Mouse (Mus musculus): Measurements from ENCODE around the gene Cdr2l. TPM values are rescaled to one million over a fixed set of nuclear protein-coding genes. Genes with fewer than 3 reads are reported as not detected.
A peak's percentile ranks its signal among the peaks of the same experiment; 100 is the strongest.

Cdr2l gene
- polyA plus RNA-seq, 1 experiment from 2014 or later, result 1.3 TPM

DNA sequence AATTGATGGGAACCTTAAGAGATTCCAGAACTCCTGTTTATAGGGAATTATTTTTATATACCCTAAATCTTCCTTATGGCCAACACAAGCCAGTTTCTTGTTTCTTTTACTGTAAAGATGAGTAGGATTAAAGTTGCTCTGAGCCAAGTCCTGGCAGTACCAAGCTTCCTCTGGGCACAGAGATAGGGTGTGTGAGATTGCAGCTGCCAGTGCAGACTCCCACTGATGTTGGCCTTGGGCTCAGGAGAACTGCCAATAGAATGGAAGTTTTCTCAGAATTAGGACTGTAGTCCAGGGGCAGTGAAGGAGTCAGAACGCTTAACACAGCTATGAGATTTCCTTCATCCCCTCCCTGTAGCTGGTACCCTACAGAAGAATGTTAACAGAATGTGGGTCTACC, 39.6 kb downstream of the Cdr2l start:
- no peaks in the 10 kb centered on the region for H3K27me3 ChIP-seq (ENCODE audit: insufficient read depth, low read length)

DNA sequence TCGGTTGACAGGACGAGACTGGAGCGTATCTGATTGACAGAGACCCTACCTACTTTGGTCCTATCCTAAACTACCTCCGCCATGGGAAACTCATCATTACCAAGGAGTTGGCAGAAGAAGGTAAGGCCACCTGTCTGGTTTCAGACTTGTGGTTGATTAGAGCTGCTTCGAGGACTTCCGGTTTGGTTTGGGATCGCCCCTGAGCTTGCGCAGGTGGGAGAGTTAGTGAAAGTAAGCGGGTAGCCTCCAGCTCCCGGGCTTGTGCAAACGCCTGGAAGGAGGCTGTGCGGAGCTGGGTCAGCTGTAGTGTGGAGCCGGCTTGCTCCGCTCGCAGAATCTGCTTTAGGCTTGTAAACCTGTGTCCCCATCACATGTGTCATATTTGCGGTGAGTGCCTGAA, 40.3 kb downstream of the Cdr2l start:
- WGBS (ENCODE audit: insufficient replicate concordance), result 87% methylated on average over 16 of the region's 16 CpGs
- Histone ChIP-seq H3K9ac (replicated peaks) (no peak overlapping the region), H3K4me2 (ENCODE audit: low read depth, low read length) (no peak overlapping the region), H3K27ac (ENCODE audit: low read depth) (no peak overlapping the region), H3K4me1 (ENCODE audit: insufficient read depth) (peaks cover 24% of the 10 kb centered on the region), H3K27me3 (ENCODE audit: insufficient read depth, low read length) (no peaks in the 10 kb centered on the region), H3K4me3 (ENCODE audit: low read depth, low read length) (no peak overlapping the region), H3K9me3 (ENCODE audit: low read length) (no peaks in the 10 kb centered on the region), H3K36me3 (replicated peaks; ENCODE audit: insufficient read depth, low read length) (peaks cover 17% of the 10 kb centered on the region)
- TF ChIP-seq CTCF (IDR thresholded peaks at IDR 0.05; ENCODE audit: low read depth), result no peak
- no peak for TF ChIP-seq EP300 (IDR thresholded peaks at IDR 0.05; ENCODE audit: low read depth)
- ATAC-seq (no peak), DNase-seq (no peak)

More for the DNA sequence above, 39.6 kb downstream of the Cdr2l start:
- Histone ChIP-seq H3K4me3 (ENCODE audit: low read depth, low read length) (peak overlapping the region; percentile 91; the same call in 1 of the 2 replicates), H3K9me3 (ENCODE audit: low read length) (no peaks in the 10 kb centered on the region), H3K4me1 (ENCODE audit: insufficient read depth) (peaks cover 24% of the 10 kb centered on the region), H3K4me2 (ENCODE audit: low read depth, low read length) (peak overlapping the region; percentile 96), H3K27ac (ENCODE audit: low read depth) (no peak overlapping the region), H3K36me3 (replicated peaks; ENCODE audit: insufficient read depth, low read length) (peaks cover 23% of the 10 kb centered on the region), H3K9ac (replicated peaks) (no peak overlapping the region)
- 51% methylated on average over 1 of the region's 1 CpGs for WGBS (ENCODE audit: insufficient replicate concordance)
- ATAC-seq (no peak), DNase-seq (no peak)
- no peak for TF ChIP-seq EP300 (IDR thresholded peaks at IDR 0.05; ENCODE audit: low read depth)
- TF ChIP-seq CTCF (IDR thresholded peaks at IDR 0.05; ENCODE audit: low read depth), result no peak

GRCm38 (mm10) chr11:115423091-115423490, 41.4 kb downstream of the Cdr2l start:
- TF ChIP-seq EP300 (IDR thresholded peaks at IDR 0.05; ENCODE audit: low read depth) (no peak), CTCF (IDR thresholded peaks at IDR 0.05; ENCODE audit: low read depth) (no peak)
- DNase-seq (no peak), ATAC-seq (no peak)
- no peak overlapping the region for H3K9ac ChIP-seq (replicated peaks)
- H3K27me3 ChIP-seq (ENCODE audit: insufficient read depth, low read length), result no peaks in the 10 kb centered on the region
- no peak overlapping the region for H3K27ac ChIP-seq (ENCODE audit: low read depth)
- no peak overlapping the region for H3K4me2 ChIP-seq (ENCODE audit: low read depth, low read length)
- no peaks in the 10 kb centered on the region for H3K9me3 ChIP-seq (ENCODE audit: low read length)
- peaks cover 22% of the 10 kb centered on the region for H3K4me1 ChIP-seq (ENCODE audit: insufficient read depth)
- peaks cover 12% of the 10 kb centered on the region for H3K36me3 ChIP-seq (replicated peaks; ENCODE audit: insufficient read depth, low read length)
- WGBS (ENCODE audit: insufficient replicate concordance), result 61% methylated on average over 3 of the region's 3 CpGs
- H3K4me3 ChIP-seq (ENCODE audit: low read depth, low read length), result no peak overlapping the region

GRCm38 (mm10) chr11:115424666-115425065, 43.0 kb downstream of the Cdr2l start:
- 80% methylated on average over 7 of the region's 7 CpGs for WGBS (ENCODE audit: insufficient replicate concordance)
- Histone ChIP-seq H3K4me1 (ENCODE audit: insufficient read depth) (peaks cover 14% of the 10 kb centered on the region), H3K9me3 (ENCODE audit: low read length) (no peaks in the 10 kb centered on the region), H3K27ac (ENCODE audit: low read depth) (no peak overlapping the region), H3K4me2 (ENCODE audit: low read depth, low read length) (no peak overlapping the region), H3K36me3 (replicated peaks; ENCODE audit: insufficient read depth, low read length) (peaks cover 25% of the 10 kb centered on the region), H3K9ac (replicated peaks) (no peak overlapping the region), H3K4me3 (ENCODE audit: low read depth, low read length) (no peak overlapping the region), H3K27me3 (ENCODE audit: insufficient read depth, low read length) (no peaks in the 10 kb centered on the region)
- DNase-seq (no peak), ATAC-seq (no peak)
- TF ChIP-seq CTCF (IDR thresholded peaks at IDR 0.05; ENCODE audit: low read depth) (no peak), EP300 (IDR thresholded peaks at IDR 0.05; ENCODE audit: low read depth) (no peak)

GRCm38 (mm10) chr11:115425671-115426070, 44.0 kb downstream of the Cdr2l start:
- Histone ChIP-seq H3K36me3 (replicated peaks; ENCODE audit: insufficient read depth, low read length) (peaks cover 33% of the 10 kb centered on the region), H3K9ac (replicated peaks) (no peak overlapping the region), H3K4me3 (ENCODE audit: low read depth, low read length) (no peak overlapping the region), H3K4me2 (ENCODE audit: low read depth, low read length) (no peak overlapping the region), H3K4me1 (ENCODE audit: insufficient read depth) (peaks cover 13% of the 10 kb centered on the region), H3K9me3 (ENCODE audit: low read length) (no peaks in the 10 kb centered on the region), H3K27me3 (ENCODE audit: insufficient read depth, low read length) (no peaks in the 10 kb centered on the region), H3K27ac (ENCODE audit: low read depth) (no peak overlapping the region)
- WGBS (ENCODE audit: insufficient replicate concordance), result 83% methylated on average over 6 of the region's 6 CpGs
- DNase-seq (no peak), ATAC-seq (no peak)
- no peak for TF ChIP-seq EP300 (IDR thresholded peaks at IDR 0.05; ENCODE audit: low read depth)

DNA sequence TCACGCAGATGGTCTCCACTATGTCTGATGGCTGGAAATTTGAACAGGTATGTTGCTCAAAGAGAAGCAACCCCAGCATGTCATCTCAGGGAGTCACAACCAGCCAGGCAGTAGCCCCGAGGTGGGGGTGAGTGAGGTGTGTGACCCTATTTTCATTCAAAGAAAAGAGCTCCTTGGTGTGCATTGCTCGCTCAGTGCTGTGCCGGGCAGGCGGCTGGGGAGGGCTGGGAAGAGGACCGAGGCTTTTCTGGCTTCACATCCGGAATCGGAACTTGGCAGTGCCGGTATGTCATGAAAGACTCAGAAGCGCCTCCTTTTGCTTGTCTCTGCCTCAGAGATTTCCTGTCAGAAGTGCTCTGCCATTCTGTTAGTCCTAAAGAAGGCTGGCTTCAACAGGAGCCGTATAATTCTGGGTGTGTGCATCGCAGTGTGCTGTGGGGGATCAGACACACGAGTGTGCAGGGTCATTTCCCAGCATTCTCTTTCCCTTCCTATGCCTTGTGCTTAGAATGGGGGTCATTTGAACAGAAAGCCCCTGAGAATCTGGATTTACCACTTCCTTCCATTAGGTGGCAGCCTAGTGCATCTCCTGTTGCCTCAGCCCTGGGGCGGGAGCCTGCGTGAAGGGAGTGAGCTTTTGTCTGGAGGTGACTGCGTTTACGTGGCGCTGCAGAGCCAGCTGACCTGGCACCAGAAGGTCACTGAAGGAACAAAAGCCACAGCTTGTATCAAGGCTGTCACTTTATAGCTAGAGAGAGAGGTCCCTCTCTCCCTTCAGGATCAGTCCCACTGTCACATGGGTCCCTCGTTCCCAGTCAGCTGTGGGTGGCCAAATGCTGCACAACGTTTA, 46.0 kb downstream of the Cdr2l start:
- Histone ChIP-seq H3K4me3 (ENCODE audit: low read depth, low read length) (no peak overlapping the region), H3K9ac (replicated peaks) (no peak overlapping the region), H3K27ac (ENCODE audit: low read depth) (no peak overlapping the region), H3K4me1 (ENCODE audit: insufficient read depth) (peaks cover 4% of the 10 kb centered on the region; the same call in 1 of the 2 replicates), H3K4me2 (ENCODE audit: low read depth, low read length) (no peak overlapping the region), H3K9me3 (ENCODE audit: low read length) (no peaks in the 10 kb centered on the region), H3K27me3 (ENCODE audit: insufficient read depth, low read length) (no peaks in the 10 kb centered on the region), H3K36me3 (replicated peaks; ENCODE audit: insufficient read depth, low read length) (peaks cover 39% of the 10 kb centered on the region)
- ATAC-seq, result peak; percentile 54
- 49% methylated on average over 20 of the region's 20 CpGs for WGBS (ENCODE audit: insufficient replicate concordance)
- peak; percentile 73 for DNase-seq
- TF ChIP-seq EP300 (IDR thresholded peaks at IDR 0.05; ENCODE audit: low read depth) (no peak), CTCF (IDR thresholded peaks at IDR 0.05; ENCODE audit: low read depth) (peak; percentile 87)
